Mouse (Mus musculus): ENCODE data around the gene Camk2n2. TPM values are rescaled to one million over a fixed set of nuclear protein-coding genes. Genes with fewer than 3 reads are reported as not detected.
A peak's percentile ranks its signal among the peaks of the same experiment; 100 is the strongest.
"Not testable (repeated sequence)": the region's sequence is repeated elsewhere in the genome, so short reads cannot be mapped to it uniquely, and the experiment has no call there.

Camk2n2 gene
- 100 to 1,000 TPM; 189 to 201 TPM for total RNA-seq (2021)
- long read RNA-seq, experiment 1, transcript Camk2n2-201 (2 exons, 1,291 nt): major isoform, 135 of 151 reads
- long read RNA-seq, experiment 1, partial matches to known transcripts: 0 of 151 reads
- long read RNA-seq, experiment 1, other reads (novel, unspliced or antisense): 16 of 151 reads
- long read RNA-seq, experiment 2, transcript Camk2n2-201 (2 exons, 1,291 nt): major isoform, 119 of 139 reads
- long read RNA-seq, experiment 2, partial matches to known transcripts: 19 of 139 reads
- long read RNA-seq, experiment 2, other reads (novel, unspliced or antisense): 1 of 139 reads

DNA sequence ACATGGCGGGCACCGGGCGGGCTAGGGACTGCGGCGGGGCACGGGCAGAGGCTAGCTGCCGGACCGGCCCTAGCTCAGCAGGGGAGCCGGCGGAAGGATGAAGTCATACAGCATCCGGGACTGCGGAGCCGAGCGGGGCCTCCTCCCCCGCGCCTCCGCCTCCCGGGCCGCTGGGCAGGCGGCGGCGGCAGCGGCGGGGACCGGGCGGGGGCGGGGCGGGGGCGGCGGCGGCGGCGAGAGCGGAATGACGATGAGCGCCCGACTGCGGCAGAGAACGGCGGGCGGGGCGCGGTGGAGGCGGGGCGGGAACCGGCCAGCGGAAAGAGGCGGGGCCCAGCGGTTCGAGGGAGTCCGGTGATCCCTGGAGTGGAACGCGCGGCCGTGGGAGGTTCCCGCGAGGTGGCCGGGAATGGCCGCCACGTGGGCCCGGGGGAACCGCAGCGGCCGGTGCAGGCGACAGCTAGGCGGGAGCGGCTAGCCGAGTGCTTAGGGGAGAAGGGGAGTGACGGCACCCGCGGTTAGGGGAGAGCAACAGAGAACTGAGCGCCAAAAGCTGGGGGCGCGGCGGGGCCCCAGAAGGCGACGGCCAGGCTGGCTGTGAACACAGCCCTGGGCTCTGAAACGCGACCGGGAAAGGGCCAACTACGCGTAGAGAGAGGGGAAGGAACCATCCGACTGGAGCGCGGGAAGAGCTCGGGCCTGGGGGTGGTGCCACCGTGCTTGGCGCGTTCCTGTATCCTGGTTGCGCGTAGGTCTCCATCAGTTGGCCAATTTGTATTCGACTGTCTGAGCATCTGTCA, at the start of gene Camk2n2:
Camk2n2 (minus strand) TSS at position 97 of the 800 bp plus-strand sequence.
- peak; percentile 60 to 72 for DNase-seq (ENCODE audit: low spot score in 2 of 2)

DNA sequence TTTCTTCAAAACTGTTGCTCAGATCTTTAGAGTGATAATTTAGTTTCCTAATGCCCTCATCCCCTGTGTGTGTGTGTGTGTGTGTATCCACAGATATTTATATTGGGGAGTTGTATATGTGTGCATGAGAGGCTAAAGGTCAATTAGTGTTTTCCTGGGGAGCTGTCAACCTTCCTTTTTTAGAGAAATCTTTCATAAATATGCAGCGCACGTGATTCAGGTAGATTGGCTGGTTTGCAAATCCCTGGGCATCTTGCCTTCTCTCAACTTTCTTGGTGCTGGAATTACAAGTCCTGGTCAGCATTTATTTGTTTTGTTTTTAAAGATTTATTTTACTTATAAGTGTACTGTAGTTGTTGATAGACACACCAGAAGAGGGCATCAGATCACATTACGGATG, 49.2 kb upstream of the Camk2n2 start:
- no peak for DNase-seq (ENCODE audit: low spot score in 2 of 2)

DNA sequence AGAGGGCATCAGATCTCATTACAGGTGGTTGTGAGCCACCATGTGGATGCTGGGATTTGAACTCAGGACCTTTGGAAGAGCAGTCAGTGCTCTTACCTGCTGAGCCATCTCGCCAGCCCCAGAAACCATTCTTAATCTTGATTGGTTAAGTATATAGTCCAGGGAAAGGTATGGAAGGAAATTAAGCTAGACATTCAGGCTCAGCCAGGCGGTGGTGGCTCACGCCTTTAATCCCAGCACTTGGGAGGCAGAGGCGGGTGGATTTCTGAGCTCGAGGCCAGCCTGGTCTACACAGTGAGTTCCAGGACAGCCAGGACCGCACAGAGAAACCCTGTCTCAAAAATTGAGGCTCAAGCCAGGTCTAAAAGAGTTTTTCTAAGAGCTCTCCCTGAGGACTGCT, 46.9 kb upstream of the Camk2n2 start, which contains the start of gene Eif4g1:
Eif4g1 (plus strand) TSS at position 301 of the 400 bp plus-strand sequence.
- not testable (repeated sequence) for DNase-seq (ENCODE audit: low spot score in 2 of 2)

DNA sequence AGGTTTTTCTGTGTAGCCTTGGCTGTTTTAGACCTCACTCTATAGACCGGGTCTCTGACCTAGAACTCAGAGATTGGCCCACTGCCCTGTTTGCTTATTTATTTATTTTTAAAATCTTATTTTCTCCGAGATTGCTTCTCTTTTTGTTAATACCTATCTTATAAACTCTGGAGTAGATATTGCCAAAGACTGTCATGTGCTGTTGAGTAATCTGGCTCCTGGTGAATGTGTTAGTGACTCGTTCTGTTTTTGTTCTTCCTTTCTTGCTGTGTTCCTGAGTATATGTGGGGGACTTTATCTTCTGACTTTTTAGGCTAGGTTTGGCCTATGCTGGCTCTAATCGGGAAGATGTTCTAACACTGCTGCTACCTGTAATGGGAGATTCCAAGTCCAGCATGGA, 36.6 kb upstream of the Camk2n2 start:
- DNase-seq (ENCODE audit: low spot score in 2 of 2): no peak

DNA sequence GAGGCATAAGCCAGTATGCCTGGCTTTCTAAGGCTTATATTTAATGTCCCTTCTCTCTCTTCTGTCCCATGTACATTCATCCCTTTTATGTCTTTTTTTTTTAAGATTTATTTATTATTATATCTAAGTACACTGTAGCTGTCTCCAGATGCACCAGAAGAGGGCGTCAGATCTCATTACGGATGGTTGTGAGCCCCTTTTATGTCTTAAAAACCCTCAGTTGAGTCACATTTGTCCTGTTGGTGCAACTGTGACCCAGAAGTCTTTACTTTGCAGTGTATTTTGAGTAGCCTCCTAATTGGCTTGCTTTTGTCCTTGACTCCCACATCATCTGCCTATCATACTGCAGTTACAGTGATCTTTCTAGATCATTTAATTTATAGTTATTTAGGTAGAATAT, 32.2 kb upstream of the Camk2n2 start:
- no peak for DNase-seq (ENCODE audit: low spot score in 2 of 2)

DNA sequence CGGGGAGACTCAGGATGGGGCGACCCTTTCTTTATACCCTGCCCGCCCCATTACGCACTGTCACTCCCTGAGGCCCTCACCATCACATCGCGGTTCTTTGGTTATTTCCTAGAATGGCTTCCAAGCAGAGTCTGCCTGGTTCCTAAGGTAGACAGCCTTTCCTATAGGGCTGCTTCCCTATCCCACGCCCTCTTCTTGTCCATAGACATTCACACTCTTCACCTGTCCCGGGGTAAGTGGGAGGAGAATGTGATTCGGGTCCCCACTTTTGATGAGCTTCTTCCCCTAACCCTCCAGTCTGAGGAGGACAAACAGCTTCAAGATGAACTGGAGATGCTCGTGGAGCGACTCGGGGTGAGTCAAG, 30.8 kb upstream of the Camk2n2 start:
- DNase-seq (ENCODE audit: low spot score in 2 of 2): no peak

DNA sequence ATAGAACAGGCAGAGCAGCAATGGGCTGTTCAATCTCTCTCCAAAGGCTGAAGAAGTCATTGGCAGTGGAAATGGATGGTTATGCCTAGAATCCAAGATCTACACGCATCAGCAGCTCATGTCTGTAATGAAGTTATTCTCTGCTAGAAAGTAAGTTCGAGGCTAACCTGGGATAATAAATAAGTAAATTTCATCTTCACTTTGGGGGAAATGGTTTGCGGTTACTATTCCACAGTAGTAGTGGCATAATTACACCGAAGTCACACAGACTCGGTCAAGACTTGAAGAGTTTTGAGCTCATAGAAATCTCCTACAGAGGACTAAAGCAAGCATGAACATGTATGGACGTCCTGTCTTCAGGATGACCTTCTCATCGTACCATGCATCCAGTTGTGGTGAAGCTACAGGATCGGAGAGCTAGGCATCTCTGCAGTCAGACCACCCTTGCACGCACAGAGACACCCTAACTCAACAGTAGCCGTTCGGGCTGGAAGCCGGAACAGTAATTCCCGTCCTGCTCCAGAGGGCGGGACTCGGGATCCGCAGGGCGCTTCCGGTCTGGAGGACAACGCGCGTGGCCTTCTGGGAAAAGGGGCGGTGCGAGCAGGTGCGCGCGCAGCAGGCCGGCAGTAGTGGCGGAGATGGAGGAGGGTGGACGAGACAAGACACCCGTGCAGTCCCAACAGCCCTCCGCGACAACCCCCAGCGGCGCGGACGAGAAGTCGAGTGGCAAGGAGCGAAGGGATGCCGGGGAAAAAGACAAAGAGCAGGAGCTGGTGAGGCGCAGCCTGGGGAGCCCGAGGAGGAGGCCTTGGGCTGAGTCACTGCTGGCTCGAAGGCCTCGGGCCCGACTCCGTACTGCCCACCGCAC, 30.2 kb upstream of the Camk2n2 start, which contains the start of gene Psmd2:
Psmd2 (plus strand) TSS at position 577 of the 871 bp plus-strand sequence.
- peak; percentile 98 to 99 for DNase-seq (ENCODE audit: low spot score in 2 of 2)

DNA sequence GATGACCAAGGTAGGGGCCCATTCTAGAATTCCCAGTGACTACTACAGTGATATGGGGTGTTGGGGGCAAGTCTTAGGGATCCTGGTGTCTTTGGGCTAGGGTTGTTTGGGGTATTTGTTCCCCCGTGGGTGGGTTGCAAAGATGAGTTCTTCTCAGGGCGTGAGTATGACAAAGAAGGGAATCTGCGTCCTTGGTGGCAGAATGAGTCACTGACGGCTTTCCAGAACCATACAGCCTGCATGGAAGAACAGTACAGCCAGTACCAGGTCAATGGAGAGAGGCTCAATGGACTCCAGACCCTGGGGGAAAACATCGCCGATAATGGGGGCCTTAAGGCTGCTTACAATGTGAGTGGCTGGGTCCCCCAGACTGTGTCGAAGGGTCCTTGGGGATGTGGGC, 22.8 kb upstream of the Camk2n2 start:
- no peak for DNase-seq (ENCODE audit: low spot score in 2 of 2)

DNA sequence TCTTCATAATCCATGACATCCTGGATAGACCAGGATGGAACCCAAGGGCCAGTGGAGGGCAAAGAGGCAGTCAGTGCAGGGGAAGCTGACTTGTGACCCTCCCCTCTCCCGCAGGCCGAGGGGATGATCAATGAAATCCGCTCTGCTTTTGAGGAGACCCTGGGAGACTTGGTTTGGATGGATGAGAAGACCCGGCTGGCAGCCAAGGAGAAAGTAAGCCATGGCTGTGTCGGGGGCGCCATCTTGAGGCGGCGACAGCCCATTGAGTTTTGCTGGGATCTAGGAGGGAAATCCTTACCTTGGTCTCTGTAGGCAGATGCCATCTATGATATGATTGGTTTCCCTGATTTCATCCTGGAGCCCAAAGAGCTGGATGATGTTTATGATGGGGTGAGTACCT, 21.1 kb upstream of the Camk2n2 start:
- peak; percentile 81 for DNase-seq (ENCODE audit: low spot score in 2 of 2)

DNA sequence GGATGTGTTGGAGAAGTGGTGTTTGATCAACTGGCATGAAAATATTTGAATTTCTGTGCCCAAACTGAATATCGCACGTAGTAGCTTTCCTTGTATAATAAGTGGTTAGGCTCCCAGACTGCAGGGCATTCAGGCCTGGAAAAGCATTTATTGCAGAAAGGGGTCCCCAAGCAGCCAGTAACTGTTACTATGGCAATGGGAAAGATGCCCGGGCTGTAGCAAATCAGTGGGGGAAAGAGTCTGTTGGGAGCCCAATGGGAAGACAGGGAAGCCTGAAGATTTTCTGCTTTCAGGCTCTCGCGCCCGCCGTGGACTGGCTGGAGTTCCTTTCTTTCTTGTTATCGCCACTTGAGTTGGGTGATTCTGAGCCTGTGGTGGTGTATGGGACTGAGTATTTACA, 17.3 kb upstream of the Camk2n2 start:
- DNase-seq (ENCODE audit: low spot score in 2 of 2): peak; percentile 15 to 27

DNA sequence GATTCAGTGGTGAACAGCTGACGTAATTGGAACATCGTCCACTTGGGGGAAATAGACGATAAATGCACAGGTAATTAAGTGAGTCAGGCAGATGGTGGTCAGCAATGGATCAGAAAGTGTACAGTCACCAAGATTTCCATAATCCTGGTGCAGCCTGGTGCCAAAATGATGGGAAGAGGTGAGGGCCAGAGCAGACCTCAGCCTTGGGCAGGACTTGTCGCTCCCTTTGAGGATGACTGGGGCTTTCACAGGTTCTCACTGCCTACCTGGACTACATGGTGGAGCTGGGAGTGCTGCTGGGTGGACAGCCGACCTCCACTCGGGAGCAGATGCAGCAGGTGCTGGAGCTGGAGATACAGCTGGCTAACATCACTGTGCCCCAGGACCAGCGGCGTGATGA, 16.3 kb upstream of the Camk2n2 start:
- no peak for DNase-seq (ENCODE audit: low spot score in 2 of 2)

DNA sequence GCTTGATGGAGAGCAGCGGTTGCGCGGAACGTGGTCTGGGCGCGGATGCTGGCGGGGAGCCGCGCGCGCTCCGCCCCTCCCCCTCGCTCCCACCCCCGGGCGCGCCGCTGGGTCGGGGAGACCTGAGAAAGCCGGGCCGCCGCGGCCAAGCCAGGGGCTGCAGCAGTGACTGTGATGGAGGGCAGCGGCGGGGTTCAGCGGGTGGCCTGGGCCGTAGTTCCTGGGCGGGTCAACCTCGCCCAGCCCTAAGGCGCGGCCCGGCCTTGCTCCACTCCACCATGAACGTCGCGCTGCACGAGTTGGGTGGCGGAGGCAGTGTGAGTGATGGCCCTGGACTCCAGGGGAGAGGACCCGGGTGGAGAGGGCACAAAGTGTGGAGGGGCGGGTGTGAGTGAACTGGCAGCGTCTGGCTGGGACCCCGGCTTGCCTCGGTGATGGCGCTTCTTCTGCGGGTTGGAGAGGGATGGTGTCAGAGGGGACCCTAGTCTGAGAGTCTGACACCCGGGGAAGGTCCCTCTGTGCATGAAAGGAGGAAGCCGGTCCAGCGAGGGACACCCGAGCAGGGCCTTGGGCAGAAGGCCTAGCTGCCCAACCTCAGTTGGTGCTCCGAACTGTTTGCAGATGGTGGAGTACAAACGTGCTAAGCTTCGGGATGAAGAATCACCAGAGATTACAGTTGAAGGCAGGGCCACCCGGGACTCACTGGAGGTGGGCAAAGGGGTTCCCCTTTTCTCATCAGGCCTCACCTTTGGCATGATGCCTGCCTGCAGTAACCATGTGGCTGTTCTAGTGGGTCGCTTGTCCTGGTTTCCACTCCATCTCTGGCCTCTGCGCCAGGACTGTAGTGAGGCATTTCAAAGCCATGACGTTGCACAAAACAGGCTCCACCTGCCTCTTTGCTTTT, 8.9 kb upstream of the Camk2n2 start, which contains the start of gene Ece2:
Ece2 (plus strand) TSS at position 98 of the 904 bp plus-strand sequence.
- DNase-seq (ENCODE audit: low spot score in 2 of 2): peak in 1 of 2 experiments; percentile 22

DNA sequence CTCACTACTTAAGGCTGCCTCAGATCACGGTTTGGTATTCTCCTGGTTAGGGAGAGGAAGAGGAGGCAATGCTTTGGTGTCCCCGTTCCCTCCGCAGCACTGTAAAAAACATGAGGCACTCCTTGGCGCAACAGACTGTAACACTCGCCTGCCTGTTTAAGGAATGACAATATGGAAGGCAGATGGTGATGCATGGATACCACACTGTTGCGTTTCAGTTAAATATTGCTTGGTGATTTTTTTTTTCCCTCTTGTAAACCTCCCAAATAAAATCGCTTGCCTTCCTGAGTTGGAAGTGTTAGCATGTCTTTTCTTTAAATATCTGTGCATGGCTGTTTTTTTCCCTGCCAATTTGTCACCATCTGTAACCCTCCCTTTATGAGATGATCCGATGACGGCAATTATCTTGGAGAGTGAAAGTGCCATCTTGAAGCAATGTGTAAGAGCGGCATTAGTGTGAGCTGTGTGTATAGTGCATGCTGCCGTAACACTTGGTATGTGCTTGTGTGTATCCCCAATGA, 7.8 kb upstream of the Camk2n2 start:
- DNase-seq (ENCODE audit: low spot score in 2 of 2): peak; percentile 44 to 55

DNA sequence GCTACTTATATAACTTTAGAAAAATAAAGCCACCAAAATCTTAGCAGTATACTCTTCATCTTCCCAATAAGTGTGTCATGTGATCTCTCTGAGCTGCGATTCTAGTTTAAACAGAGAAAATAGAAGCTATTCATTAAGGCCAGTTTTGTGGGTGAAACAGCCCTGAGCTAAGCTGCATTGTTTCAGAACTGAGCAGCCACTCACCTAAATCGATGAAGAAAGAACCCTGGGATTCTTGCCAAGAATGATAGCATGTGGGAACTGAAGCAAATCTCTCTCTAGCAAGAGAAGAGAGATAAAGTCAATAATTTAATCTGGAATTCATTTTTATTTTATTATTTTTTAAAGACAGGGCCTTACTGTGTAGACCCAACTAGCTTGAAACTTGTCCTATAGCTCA, 2.1 kb upstream of the Camk2n2 start:
- DNase-seq (ENCODE audit: low spot score in 2 of 2): no peak

DNA sequence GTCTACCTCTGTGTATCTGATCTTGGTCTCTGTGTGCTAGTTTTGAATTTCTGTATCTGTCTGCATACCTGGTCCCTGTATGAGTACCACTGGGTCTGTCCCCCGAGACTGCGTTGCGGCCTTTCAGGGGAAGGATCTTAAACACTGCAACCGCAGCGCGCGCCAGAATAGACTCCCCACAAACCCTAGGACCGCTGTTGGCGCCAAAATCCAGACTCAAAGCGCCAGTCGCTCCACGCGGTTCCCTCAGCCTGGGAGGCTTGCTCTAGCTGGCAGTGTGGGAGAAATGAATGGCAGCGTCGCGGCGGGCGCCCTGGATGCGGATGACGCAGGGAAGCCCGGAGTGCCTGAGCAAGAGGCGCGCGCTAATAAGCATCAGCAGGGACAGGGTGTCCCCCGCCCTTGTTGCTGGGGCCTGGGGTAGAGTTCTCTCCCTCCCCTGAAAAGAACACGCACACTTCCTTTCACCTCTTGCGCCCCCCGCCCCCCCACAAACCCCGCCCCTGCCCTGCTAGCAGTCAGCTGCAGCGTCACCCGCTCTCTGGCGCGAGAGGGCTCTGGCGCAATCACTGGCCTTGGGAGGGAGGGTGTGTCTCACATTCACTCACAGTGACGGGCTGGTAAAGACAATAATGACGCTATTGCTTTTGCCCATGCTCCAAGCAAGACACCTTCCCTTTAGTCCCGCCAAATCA, 1.1 kb upstream of the Camk2n2 start:
- DNase-seq (ENCODE audit: low spot score in 2 of 2): peak; percentile 53 to 70

DNA sequence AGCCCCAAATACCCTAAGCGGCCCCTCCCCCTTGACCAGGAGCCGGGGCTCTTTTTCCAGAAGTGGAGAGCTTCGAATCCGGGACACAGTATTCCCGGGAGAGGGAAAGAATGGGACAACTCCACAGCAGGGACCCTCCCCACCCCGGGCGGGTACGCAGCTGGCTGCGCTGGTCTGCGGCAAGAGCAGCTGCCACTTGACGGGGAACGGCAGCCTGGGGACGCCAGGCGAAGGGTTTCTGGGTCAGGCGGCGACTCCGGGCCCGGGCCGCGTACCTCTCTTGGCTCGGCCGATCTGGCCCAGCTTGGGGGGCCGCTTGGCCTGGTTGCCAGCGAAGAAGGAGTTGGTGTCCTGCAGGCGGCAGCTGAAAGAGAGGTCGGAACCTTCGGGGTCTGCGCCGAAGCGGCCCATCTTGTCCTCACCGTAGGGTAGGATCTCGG, 316 bp downstream of the Camk2n2 start:
- DNase-seq (ENCODE audit: low spot score in 2 of 2): peak in 1 of 2 experiments; percentile 36

DNA sequence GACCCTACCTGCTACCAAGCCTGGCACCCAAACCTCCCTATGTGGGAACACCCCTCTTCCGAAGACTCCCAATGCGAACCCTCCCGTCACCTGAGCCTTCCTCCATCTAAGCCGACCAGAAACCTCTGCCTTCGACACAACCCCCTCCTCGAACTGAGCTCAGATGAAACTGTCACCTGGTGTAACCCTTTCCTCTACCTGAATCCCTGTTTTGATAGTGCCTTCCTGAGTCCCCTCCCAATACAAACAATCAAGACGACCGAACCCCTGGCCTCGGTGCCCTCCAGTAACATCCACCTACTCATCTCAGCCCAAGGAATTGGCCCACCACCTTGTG, 720 bp downstream of the Camk2n2 start:
- no peak for DNase-seq (ENCODE audit: low spot score in 2 of 2)

DNA sequence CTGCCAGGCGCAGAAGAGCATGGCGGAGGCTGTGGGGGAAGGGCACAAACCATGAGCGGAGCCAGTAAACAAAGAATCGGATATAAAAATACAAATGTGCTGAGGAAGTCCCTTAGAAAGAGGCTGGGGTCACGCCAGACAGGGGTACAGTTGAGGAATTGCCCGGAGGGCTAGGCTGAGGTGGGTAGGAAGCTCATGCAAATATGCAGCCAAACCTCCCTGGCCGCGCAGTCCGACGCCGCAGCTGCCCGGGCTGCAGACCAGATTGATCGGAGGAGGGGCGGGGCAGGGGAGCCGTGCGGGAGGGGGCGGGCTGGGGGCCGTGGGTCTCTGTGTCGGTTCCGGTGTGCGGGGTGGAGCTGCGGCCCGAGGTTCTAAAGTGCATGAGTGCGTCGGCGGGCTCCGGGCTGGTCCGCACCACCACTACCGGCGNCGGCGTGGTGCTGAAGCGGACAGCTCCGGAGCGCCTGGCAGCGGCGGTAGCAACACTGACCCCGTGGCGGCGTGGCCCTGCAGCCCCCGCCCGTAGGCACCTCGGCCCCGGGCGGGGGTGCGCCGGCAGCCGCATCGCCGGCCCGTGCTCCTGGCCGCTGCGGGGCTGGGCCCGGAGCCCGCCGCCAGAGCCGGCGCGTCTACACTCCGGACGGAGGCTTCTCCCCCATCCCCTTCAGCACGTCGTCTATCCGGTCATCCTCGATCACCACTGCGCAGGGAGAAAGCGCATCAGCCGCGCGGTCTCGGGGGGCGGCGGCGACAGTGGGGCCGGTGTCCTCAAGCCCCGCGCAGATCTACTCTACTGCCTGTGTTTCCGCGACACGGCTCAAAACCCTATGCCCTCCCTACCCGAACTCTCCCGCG, 1.3 kb downstream of the Camk2n2 start:
- peak in 1 of 2 experiments; percentile 19 for DNase-seq (ENCODE audit: low spot score in 2 of 2)
